Mouse (Mus musculus): ENCODE measurements around the gene Rexo4. TPM values are rescaled to one million over a fixed set of nuclear protein-coding genes. Genes with fewer than 3 reads are reported as not detected.

Rexo4 gene
- total RNA-seq (2021) = 10 to 100 TPM; 48.2 to 68.2 TPM

DNA sequence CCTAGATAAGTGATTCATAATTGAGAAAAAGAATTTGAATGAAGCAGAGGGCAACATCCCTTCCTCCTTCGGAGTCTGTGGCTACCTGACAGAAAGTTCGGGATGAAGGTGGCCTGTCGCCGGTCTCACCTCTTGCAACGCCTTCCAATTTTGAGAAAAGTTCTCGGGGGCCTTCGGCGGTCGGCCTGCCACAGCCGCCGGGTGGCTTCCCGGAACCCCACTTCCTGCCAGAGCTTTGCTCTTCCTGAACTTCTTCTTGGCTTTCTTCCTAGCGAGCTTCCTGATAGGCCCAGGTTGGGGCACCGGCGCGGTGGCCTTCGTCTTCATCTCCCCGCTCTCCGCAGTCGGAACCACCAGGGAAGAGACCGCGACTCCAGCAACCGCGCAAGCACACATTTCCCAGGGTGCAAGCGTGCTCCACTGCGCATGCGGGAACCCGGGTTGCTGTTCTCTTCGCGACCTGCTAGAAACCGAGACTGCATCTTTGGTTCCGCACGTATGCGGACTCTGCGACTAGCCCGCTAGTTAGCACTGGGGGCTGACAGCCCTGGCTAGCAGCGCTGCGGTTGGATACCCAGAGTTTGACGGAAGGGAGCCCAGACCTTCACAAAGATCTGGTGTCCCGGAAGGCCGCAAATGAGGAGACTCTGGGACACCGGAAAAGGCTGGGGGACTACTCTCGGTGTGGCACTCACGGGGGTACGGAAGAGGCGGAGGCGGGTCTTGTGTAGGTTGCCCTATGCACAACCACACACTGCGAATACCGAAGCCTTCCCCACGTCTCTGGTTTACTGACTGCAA, at the start of gene Rexo4:
TSS of gene Rexo4 (minus strand) at position 464 of the 801 bp plus-strand sequence.
- peak; percentile 95 to 96 for DNase-seq (ENCODE audit: low spot score in 2 of 2)
- intact Hi-C loops (cut with DNase I) = loop anchor here (1.0 to 5.0 kb wide), 2 partner anchors 43 to 62 kb away; partner anchors contain the start of genes Cacfd1 and Surf6

DNA sequence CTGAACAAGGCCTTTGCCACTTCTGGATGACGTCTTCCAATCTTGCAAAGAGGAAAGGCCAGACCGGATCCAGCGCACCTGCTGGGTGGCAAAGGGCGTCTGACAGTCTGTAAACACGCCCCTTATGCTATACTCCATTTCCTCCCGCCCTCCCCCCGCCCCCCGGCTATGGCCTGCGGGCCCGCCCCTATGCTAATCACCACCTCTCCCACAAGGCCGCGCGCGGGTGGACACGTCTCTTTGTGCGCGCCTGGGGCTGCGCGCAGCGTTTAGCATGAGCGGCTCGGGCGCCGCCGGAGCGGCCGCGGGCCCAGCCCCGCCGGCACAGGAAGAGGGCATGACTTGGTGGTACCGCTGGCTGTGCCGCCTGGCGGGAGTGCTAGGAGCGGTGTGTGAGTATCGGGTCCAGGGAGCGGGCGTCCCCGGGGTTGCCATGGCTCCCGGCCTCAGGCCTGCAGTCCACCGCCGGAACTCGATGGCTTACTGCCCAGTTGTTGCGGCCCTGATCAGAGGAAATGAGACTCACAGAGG, 45.6 kb upstream of the Rexo4 start, which contains the start of gene Cacfd1:
TSS of gene Cacfd1 (plus strand) at position 213 of the 531 bp plus-strand sequence.
- intact Hi-C loops (cut with DNase I) = loop anchor here (5.0 to 10.0 kb wide), 3 partner anchors 47 to 375 kb away; partner anchors contain the start of genes Rexo4, Stkld1 and Surf4
- peak; percentile 90 for DNase-seq (ENCODE audit: low spot score in 2 of 2)

DNA sequence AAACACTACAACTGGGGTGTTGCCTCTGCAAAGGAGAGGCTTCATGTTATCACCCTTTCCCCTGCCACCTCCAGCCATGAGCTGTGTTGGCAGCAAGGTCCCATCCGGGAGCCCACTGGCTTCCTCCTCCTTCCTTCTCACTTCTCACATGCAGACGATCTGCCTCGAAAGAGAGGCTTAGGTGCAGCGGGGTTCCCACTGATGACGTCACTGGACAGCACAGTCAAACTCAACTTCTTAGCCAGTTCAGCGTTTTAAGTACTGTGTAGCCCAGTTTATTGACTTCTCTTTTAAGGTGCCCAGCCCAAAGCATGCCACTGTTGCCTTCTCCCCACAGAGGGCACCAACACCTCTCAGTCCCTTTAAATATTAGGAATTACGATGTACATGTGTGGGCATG, 43.5 kb upstream of the Rexo4 start:
- intact Hi-C loops (cut with DNase I) = loop anchor here (5.0 kb wide), 2 partner anchors 45 to 75 kb away; partner anchors contain the start of genes Rexo4, Stkld1 and Surf4
- DNase-seq (ENCODE audit: low spot score in 2 of 2) = no peak

DNA sequence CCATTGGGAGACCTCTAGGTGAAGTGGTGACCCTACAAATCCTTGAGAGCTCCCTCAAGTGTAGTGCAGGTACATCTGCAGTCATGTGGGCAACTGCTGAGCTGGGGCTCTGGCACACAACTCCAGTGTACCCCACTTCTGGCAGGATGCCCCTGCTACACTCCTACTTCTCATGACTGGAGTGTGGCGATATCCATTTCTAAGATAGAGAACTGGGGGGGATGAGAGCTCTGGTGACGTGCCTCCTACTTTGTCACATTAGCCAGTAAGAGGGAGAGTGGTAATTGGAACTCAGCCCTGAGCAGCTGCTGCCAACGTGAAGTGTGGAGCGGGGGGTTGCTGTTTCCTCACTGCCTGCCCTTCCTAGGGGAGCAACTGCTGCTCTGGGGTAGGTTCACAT, 42.1 kb upstream of the Rexo4 start:
- intact Hi-C loops (cut with DNase I) = loop anchor here (5.0 kb wide), 2 partner anchors 44 to 74 kb away; partner anchors contain the start of genes Rexo4, Stkld1 and Surf4
- DNase-seq (ENCODE audit: low spot score in 2 of 2) = no peak

DNA sequence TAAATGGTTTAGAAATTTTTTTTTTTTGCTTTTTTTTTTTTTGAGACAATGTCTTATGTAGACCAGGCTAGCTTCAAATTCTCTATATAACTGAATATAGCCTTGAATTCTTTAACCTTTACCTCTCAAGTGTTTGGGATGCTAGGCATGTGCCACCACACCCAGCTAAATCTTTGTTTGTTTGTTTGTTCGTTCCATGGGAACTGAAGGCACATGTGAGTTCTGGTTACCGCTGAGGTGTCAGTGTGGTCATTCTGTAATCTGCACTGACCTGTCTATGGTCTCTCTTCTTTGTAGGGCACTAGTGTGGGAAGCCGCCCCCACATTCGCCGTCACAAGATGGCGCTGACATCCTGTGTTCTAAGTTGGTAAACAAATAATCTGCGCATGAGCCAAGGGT, 33.8 kb upstream of the Rexo4 start:
- intact Hi-C loops (cut with DNase I) = no loop called here
- no peak for DNase-seq (ENCODE audit: low spot score in 2 of 2)

GRCm38 (mm10) chr2:26997498-26997897, 33.3 kb upstream of the Rexo4 start:
- intact Hi-C loops (cut with DNase I) = no loop called here
- no peak for DNase-seq (ENCODE audit: low spot score in 2 of 2)

- DNase-seq (ENCODE audit: low spot score in 2 of 2) = no peak
- intact Hi-C loops (cut with DNase I) = no loop called here
Observed at GRCm38 (mm10) chr2:26993936-26994335, 29.8 kb upstream of the Rexo4 start.

DNA sequence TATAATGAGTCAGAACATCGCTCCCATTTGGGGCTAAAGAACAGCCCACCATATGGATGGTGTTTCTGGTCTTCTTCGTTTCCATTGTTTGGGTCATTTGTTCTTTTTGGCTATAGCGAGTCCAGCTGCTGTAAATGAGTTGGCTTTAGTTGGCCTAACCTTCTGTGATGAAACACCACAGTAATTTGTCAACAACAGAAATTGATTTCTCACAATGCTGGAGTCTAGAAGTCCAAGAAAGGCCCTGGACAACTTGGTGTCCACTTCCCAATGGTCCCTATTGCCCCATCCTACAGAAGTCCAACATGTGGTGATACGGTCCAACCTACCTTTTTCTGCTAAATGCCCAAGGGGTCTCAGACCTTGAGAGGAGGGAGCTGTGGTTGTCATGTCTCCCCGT, 20.5 kb upstream of the Rexo4 start:
- DNase-seq (ENCODE audit: low spot score in 2 of 2) = no peak

GRCm38 (mm10) chr2:26984179-26984578, 20.0 kb upstream of the Rexo4 start:
- intact Hi-C loops (cut with DNase I) = no loop called here
- no peak for DNase-seq (ENCODE audit: low spot score in 2 of 2)

More for the DNA sequence above, 20.5 kb upstream of the Rexo4 start:
- intact Hi-C loops (cut with DNase I) = no loop called here

DNA sequence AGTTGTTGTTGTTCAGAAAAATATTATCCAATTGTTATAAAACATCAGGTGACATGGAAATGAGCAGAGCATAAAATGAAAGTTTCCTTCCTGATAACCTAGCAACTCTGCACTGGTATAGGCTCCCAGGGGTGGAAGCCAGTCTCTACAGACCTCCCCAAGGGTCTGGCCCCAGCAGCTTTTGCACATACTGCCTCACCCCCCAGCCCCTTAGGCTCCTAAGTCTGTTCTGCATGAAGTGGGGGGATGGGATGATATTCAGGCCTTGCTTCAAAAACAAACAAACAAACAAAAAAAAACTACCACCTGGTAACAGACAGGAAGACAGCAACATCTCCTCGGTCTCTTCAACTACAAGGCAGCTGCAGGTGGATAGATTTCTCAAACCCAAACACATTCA, 16.2 kb upstream of the Rexo4 start:
- DNase-seq (ENCODE audit: low spot score in 2 of 2) = no peak
- intact Hi-C loops (cut with DNase I) = no loop called here

- DNase-seq (ENCODE audit: low spot score in 2 of 2) = no peak
- intact Hi-C loops (cut with DNase I) = no loop called here
Observed at GRCm38 (mm10) chr2:26973960-26974359, 9.8 kb upstream of the Rexo4 start.

DNA sequence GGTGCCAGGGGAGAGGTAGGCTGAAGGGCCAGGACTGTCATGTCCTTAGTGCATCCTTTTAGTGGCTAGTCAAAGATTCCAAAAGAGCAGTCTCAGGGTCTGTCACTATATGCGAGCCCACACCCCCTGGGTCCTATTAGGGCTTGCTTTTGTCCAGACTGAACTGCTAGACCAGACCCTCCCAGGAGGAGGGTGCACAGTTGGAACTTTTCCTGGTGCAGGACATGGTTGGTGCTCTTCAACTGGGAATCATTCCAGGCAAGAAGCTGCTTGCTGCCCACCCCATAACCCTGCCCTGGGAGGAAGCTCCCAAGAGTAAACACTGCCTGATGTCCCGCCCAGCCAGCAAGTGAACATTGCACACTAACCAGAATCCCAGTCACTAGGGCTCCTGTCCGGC, 8.9 kb upstream of the Rexo4 start, which contains the start of gene Adamts13:
TSS of gene Adamts13 (plus strand) at position 301 of the 400 bp plus-strand sequence.
- intact Hi-C loops (cut with DNase I) = no loop called here
- DNase-seq (ENCODE audit: low spot score in 2 of 2) = no peak

- DNase-seq (ENCODE audit: low spot score in 2 of 2) = no peak
Observed at GRCm38 (mm10) chr2:26967262-26967661, 3.1 kb upstream of the Rexo4 start.

GRCm38 (mm10) chr2:26964724-26965370, 661 bp upstream of the Rexo4 start:
- intact Hi-C loops (cut with DNase I) = loop anchor here (1.0 to 5.0 kb wide), 2 partner anchors 42 to 63 kb away; partner anchors contain the start of genes Cacfd1 and Surf6

More at GRCm38 (mm10) chr2:26967262-26967661, 3.1 kb upstream of the Rexo4 start:
- intact Hi-C loops (cut with DNase I) = no loop called here

DNA sequence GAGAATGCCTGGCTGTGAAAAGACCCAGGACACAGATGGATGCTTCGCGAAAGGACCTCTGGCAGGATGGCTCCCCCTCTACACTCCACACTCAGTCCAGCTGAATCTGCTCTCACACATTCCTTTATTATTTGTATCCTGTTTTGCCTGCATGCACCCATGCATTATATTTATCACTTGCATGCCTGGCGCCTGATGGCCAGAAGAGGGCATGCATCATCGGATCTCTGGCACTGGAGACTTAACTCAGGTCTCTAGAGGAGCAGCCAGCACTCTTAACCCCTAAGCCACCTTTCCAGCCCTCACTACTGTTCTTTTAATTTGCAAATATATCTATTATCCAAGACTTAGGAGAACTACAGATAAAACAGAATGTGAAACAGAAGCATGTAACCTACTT, 3.4 kb downstream of the Rexo4 start:
- DNase-seq (ENCODE audit: low spot score in 2 of 2) = no peak
- intact Hi-C loops (cut with DNase I) = loop anchor here (5.0 kb wide), 1 partner anchor 47 kb away; the partner anchor contains the start of gene Cacfd1

More at GRCm38 (mm10) chr2:26964724-26965370, 661 bp upstream of the Rexo4 start:
- DNase-seq (ENCODE audit: low spot score in 2 of 2) = no peak

- no peak for DNase-seq (ENCODE audit: low spot score in 2 of 2)
- intact Hi-C loops (cut with DNase I) = no loop called here
Observed at GRCm38 (mm10) chr2:26957488-26957859, 6.7 kb downstream of the Rexo4 start.

DNA sequence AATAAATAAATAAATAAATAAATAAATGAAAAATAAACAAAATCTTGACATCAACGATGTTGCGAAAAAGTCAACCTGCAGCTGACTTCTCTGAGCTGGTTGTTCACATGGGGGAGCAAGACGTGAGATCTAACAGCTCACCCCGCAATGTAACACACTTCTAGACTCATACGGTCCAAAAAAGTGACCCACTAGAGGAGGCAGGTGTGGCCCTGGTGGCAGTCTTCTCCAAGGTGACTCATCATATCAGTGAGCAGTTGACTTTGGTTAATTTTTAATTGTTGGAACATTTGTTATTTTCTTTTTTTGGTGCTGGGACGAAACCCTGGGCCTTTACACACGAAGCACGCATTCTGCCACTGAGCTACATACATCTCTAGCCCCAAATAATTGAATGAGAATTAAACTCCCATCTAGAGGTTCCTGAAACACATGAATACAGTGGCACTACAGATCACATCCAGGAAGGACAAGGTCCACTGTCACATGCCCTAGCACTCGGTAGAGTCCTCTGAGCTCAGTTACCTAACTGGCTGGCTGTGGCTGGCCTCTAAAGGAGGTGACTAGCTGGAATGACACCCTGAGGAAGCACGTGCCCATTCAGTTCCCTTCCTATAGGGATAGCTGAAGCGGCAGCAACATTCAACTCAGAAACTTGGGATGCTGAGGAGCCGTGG, 7.2 kb downstream of the Rexo4 start:
- intact Hi-C loops (cut with DNase I) = no loop called here

GRCm38 (mm10) chr2:26954735-26955395, 9.3 kb downstream of the Rexo4 start:
- intact Hi-C loops (cut with DNase I) = no loop called here
- DNase-seq (ENCODE audit: low spot score in 2 of 2) = no peak

More for the DNA sequence above, 7.2 kb downstream of the Rexo4 start:
- no peak for DNase-seq (ENCODE audit: low spot score in 2 of 2)

GRCm38 (mm10) chr2:26952866-26953265, 11.3 kb downstream of the Rexo4 start:
- DNase-seq (ENCODE audit: low spot score in 2 of 2) = peak in 1 of 2 experiments; percentile 16
- intact Hi-C loops (cut with DNase I) = no loop called here
